Mouse (Mus musculus): ENCODE measurements around the gene Osbpl6. TPM values are rescaled to one million over a fixed set of nuclear protein-coding genes. Genes with fewer than 3 reads are reported as not detected.

The Osbpl6 gene
- total RNA-seq (2012; rRNA removed) (not detected in 2 replicates), polyA plus RNA-seq (2012; ENCODE audit: insufficient read depth in 1 of 2, insufficient read length in 2 of 2, low read depth in 1 of 2, low replicate concordance in 2 of 2, missing spikeins in 1 of 2) (under 1 TPM in 1 of 2 experiments, not detected in 1; 0.04 TPM)

DNA sequence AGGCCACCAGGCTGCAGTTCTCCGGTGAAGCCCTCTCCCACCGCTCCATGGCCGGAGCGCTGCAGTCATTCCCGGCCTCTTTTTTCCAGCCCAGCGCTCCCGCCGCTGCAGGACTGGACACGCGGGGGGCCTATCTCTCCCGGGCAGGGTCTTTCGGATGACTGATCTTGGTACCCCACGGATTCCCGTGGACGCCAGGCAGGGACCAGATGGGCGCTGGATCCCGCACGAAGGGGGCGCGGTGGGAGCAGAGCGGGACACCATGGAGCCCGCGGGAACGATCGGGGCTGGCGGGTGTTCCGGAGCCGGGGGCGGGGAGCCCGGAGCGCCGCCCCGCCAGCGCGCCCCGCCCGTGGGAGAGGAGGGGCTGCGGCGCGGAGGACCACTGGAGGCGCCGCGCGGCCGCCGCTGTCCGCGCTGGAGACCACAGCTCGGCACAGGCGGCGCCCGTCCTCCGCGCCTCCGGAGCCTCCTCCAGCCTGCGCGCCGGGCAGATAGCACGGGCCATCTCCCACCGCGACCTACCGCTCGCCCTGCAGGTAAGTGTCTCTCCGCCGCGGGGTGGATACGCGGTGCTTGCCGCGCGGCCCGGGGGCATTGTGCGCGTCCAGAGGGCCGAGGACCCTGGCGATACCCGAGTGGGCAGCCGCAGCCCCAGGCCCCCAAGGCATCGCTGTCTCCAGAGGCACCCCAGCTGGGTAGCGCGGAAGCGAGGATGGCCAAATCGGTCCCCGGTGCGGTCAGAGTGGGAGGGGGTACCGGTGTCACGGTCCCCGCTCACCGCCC is at the start of gene Osbpl6:
Gene Osbpl6 (plus strand): TSS at position 358 of the 786 bp plus-strand sequence.
- no peak within 1 kb of the TSS for H3K9ac ChIP-seq (ENCODE audit: control insufficient read depth, low read depth, low read length, poor library complexity, severe bottlenecking)
- H3K27me3 ChIP-seq (ENCODE audit: control insufficient read depth in 1 of 2, insufficient read depth in 2 of 2, low read length in 2 of 2): no peaks in the 10 kb centered on the region; a peak in 1 of 4 replicates

DNA sequence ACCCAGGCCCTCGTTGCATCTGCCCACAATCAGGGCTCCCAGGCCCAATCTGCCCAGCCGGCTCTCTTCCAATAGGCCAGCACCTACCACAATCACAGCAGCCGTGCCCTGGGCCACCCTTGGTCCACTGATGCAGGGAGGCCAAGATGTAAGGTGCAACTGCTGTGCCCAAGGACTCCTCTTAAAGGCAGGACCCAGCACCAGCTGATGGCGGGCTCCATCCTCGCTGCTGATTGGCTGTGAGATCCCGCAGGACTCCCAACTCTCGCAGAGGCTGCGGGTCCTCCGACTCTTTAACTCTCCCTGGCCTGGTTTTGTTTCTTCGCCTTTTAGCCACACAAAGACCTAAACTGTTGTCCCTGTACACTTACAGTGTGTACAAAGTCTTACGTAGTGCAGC is 46.1 kb upstream of the Osbpl6 start, which contains the start of gene Cyct:
Gene Cyct (minus strand): TSS at position 225 of the 400 bp plus-strand sequence.
- Histone ChIP-seq H3K36me3 (ENCODE audit: control insufficient read depth in 1 of 2, insufficient read depth in 2 of 2, low read length in 2 of 2) (no peaks in the 10 kb centered on the region), H3K27ac (ENCODE audit: control insufficient read depth, low read depth, low read length) (no peak within 1 kb of the TSS), H3K79me2 (ENCODE audit: control insufficient read depth, insufficient read depth, low read length, poor library complexity) (no peaks in the 10 kb centered on the region), H3K9me3 (replicated peaks; ENCODE audit: insufficient read depth, low read length) (no peaks in the 10 kb centered on the region), H3K9ac (ENCODE audit: control insufficient read depth, low read depth, low read length, poor library complexity, severe bottlenecking) (no peak within 1 kb of the TSS), H3K4me1 (ENCODE audit: control insufficient read depth in 1 of 2, insufficient read depth in 2 of 2, low read length in 2 of 2) (no peaks in the 10 kb centered on the region), H3K4me3 (ENCODE audit: control insufficient read depth in 1 of 2, insufficient read depth in 1 of 2, low read depth in 2 of 2, low read length in 2 of 2) (no peak within 1 kb of the TSS), H3K27me3 (ENCODE audit: control insufficient read depth in 1 of 2, insufficient read depth in 2 of 2, low read length in 2 of 2) (peaks cover 0 to 2% of the 10 kb centered on the region in 2 experiments; a peak in 1 of 4 replicates)
- no peak for TF ChIP-seq SMC3 (IDR thresholded peaks at IDR 0.05; ENCODE audit: low read depth, low read length)
- no peak for TF ChIP-seq USF1 (IDR thresholded peaks at IDR 0.05; ENCODE audit: low read depth, low read length)
- no peak for TF ChIP-seq MAX (IDR thresholded peaks at IDR 0.05; ENCODE audit: low read length)
- TF ChIP-seq MAZ (IDR thresholded peaks at IDR 0.05; ENCODE audit: low read depth, low read length): no peak
- no peak for TF ChIP-seq TBP (IDR thresholded peaks at IDR 0.05; ENCODE audit: low read depth, low read length)
- TF ChIP-seq MAFK (IDR thresholded peaks at IDR 0.05; ENCODE audit: borderline replicate concordance, low read depth, low read length): no peak
- no peak for TF ChIP-seq KAT2A (conservative IDR thresholded peaks at IDR 0.05; ENCODE audit: low read depth, low read length)
- TF ChIP-seq MYB (IDR thresholded peaks at IDR 0.05; ENCODE audit: low read depth, low read length): no peak
- no peak for TF ChIP-seq ETS1 (IDR thresholded peaks at IDR 0.05; ENCODE audit: low read depth, low read length)
- TF ChIP-seq MEF2A (IDR thresholded peaks at IDR 0.05; ENCODE audit: extremely low read depth, insufficient replicate concordance, low read depth, low read length, poor library complexity, severe bottlenecking): no peak
- no peak for TF ChIP-seq MXI1 (IDR thresholded peaks at IDR 0.05; ENCODE audit: low read depth, low read length)
- DNase-seq (ENCODE audit: low read depth, low spot score): no peak

More for the DNA sequence above, at the start of gene Osbpl6:
- no peak within 1 kb of the TSS for H3K4me3 ChIP-seq (ENCODE audit: control insufficient read depth in 1 of 2, insufficient read depth in 1 of 2, low read depth in 2 of 2, low read length in 2 of 2)
- no peaks in the 10 kb centered on the region for H3K36me3 ChIP-seq (ENCODE audit: control insufficient read depth in 1 of 2, insufficient read depth in 2 of 2, low read length in 2 of 2)
- H3K4me1 ChIP-seq (ENCODE audit: control insufficient read depth in 1 of 2, insufficient read depth in 2 of 2, low read length in 2 of 2): no peaks in the 10 kb centered on the region
- no peak within 1 kb of the TSS for H3K27ac ChIP-seq (ENCODE audit: control insufficient read depth, low read depth, low read length)
- TF ChIP-seq NELFE (IDR thresholded peaks at IDR 0.05; ENCODE audit: low read depth, low read length) (no peak), MAFK (IDR thresholded peaks at IDR 0.05; ENCODE audit: borderline replicate concordance, low read depth, low read length) (no peak), ZMIZ1 (IDR thresholded peaks at IDR 0.05; ENCODE audit: low read depth, low read length) (no peak), CHD2 (IDR thresholded peaks at IDR 0.05; ENCODE audit: low read length) (no peak), MYB (IDR thresholded peaks at IDR 0.05; ENCODE audit: low read depth, low read length) (no peak), HCFC1 (IDR thresholded peaks at IDR 0.05; ENCODE audit: low read depth, low read length) (no peak), POLR2AphosphoS5 (IDR thresholded peaks at IDR 0.05; ENCODE audit: borderline replicate concordance, low read depth, low read length) (no peak), POLR2AphosphoS2 (IDR thresholded peaks at IDR 0.05; ENCODE audit: low read length) (no peak), SMC3 (IDR thresholded peaks at IDR 0.05; ENCODE audit: low read depth, low read length) (no peak), MYC (IDR thresholded peaks at IDR 0.05; ENCODE audit: low read depth, low read length) (no peak), JUND (IDR thresholded peaks at IDR 0.05; ENCODE audit: low read depth, low read length) (no peak), GATA1 (IDR thresholded peaks at IDR 0.05; ENCODE audit: low read depth, low read length) (no peak), MEF2A (IDR thresholded peaks at IDR 0.05; ENCODE audit: extremely low read depth, insufficient replicate concordance, low read depth, low read length, poor library complexity, severe bottlenecking) (no peak), CHD1 (IDR thresholded peaks at IDR 0.05; ENCODE audit: low read depth, low read length) (no peak), SIN3A (IDR thresholded peaks at IDR 0.05; ENCODE audit: low read length) (no peak), MAX (IDR thresholded peaks at IDR 0.05; ENCODE audit: low read length) (no peak)
- H3K79me2 ChIP-seq (ENCODE audit: control insufficient read depth, insufficient read depth, low read length, poor library complexity): no peaks in the 10 kb centered on the region
- no peak for DNase-seq (ENCODE audit: low read depth, low spot score)
- no peaks in the 10 kb centered on the region for H3K9me3 ChIP-seq (replicated peaks; ENCODE audit: insufficient read depth, low read length)

Data from MEL (cell line).